Mouse (Mus musculus) G1E (cell line): Measurements from ENCODE around the gene Tob2.

Experiments
- CTCF ChIP-seq: IDR thresholded peaks from 2 replicates; pipeline ENCODE4 v1.5.1; 2012; ENCODE audit warnings: low read depth, low read length, inconsistent platforms, mixed read lengths
- TAL1 ChIP-seq: conservative IDR thresholded peaks from 2 replicates; pipeline ENCODE4 v1.6.1; 2012; ENCODE audit warnings: low read depth, low read length, inconsistent platforms, mixed read lengths

GRCm38 (mm10) chr15:81810671-81811598, 47.7 kb downstream of the Tob2 start:
- TF ChIP-seq CTCF = no peak
- TF ChIP-seq TAL1 = no peak
